Mouse (Mus musculus): Measurements from ENCODE around the gene C2cd5.

The C2cd5 gene

GRCm38 (mm10) chr6:143115505-143115904, 15.6 kb upstream of the C2cd5 start:
- DNase-seq (ENCODE audit: low spot score in 2 of 2) = no peak

GRCm38 (mm10) chr6:143115011-143115445, 15.1 kb upstream of the C2cd5 start:
- no peak for DNase-seq (ENCODE audit: low spot score in 2 of 2)

GRCm38 (mm10) chr6:143114556-143114955, 14.6 kb upstream of the C2cd5 start:
- DNase-seq (ENCODE audit: low spot score in 2 of 2) = no peak

GRCm38 (mm10) chr6:143110371-143110770, 10.4 kb upstream of the C2cd5 start:
- no peak for DNase-seq (ENCODE audit: low spot score in 2 of 2)

- no peak for DNase-seq (ENCODE audit: low spot score in 2 of 2)
Observed at GRCm38 (mm10) chr6:143109622-143110218, 9.8 kb upstream of the C2cd5 start.

- no peak for DNase-seq (ENCODE audit: low spot score in 2 of 2)
Observed at GRCm38 (mm10) chr6:143108031-143108430, 8.1 kb upstream of the C2cd5 start.

GRCm38 (mm10) chr6:143107611-143108010, 7.7 kb upstream of the C2cd5 start:
- no peak for DNase-seq (ENCODE audit: low spot score in 2 of 2)

- DNase-seq (ENCODE audit: low spot score in 2 of 2) = peak in 1 of 2 experiments; percentile 44
Observed at GRCm38 (mm10) chr6:143105766-143106165, 5.8 kb upstream of the C2cd5 start.

- no peak for DNase-seq (ENCODE audit: low spot score in 2 of 2)
Observed at GRCm38 (mm10) chr6:143103981-143104680, 4.2 kb upstream of the C2cd5 start.

GRCm38 (mm10) chr6:143100478-143101115, 656 bp upstream of the C2cd5 start:
- no peak for DNase-seq (ENCODE audit: low spot score in 2 of 2)

- DNase-seq (ENCODE audit: low spot score in 2 of 2) = peak; percentile 40 to 54
Observed at GRCm38 (mm10) chr6:143099281-143099680, 660 bp downstream of the C2cd5 start.

GRCm38 (mm10) chr6:143095126-143095525, 4.8 kb downstream of the C2cd5 start:
- DNase-seq (ENCODE audit: low spot score in 2 of 2) = no peak

GRCm38 (mm10) chr6:143092856-143093255, 7.1 kb downstream of the C2cd5 start:
- DNase-seq (ENCODE audit: low spot score in 2 of 2) = no peak

- DNase-seq (ENCODE audit: low spot score in 2 of 2) = no peak
Observed at GRCm38 (mm10) chr6:143091076-143091475, 8.9 kb downstream of the C2cd5 start.

- DNase-seq (ENCODE audit: low spot score in 2 of 2) = no peak
Observed at GRCm38 (mm10) chr6:143087332-143087731, 12.6 kb downstream of the C2cd5 start.

GRCm38 (mm10) chr6:143085898-143086297, 14.0 kb downstream of the C2cd5 start:
- DNase-seq (ENCODE audit: low spot score in 2 of 2) = no peak

- DNase-seq (ENCODE audit: low spot score in 2 of 2) = no peak
Observed at GRCm38 (mm10) chr6:143084314-143085025, 15.5 kb downstream of the C2cd5 start.

GRCm38 (mm10) chr6:143081479-143082106, 18.3 kb downstream of the C2cd5 start:
- no peak for DNase-seq (ENCODE audit: low spot score in 2 of 2)

- DNase-seq (ENCODE audit: low spot score in 2 of 2) = no peak
Observed at GRCm38 (mm10) chr6:143080774-143081173, 19.2 kb downstream of the C2cd5 start.

- DNase-seq (ENCODE audit: low spot score in 2 of 2) = no peak
Observed at GRCm38 (mm10) chr6:143079126-143079525, 20.8 kb downstream of the C2cd5 start.

GRCm38 (mm10) chr6:143076461-143076860, 23.5 kb downstream of the C2cd5 start:
- DNase-seq (ENCODE audit: low spot score in 2 of 2) = no peak

GRCm38 (mm10) chr6:143073914-143074313, 26.0 kb downstream of the C2cd5 start:
- DNase-seq (ENCODE audit: low spot score in 2 of 2) = no peak

Data from frontal cortex, postnatal 36 days (tissue).